Mouse (Mus musculus) urinary bladder, postnatal 4 days (tissue): Measurements from ENCODE around the gene Dctn2.
"Not testable (repeated sequence)": the region's sequence is repeated elsewhere in the genome, so short reads cannot be mapped to it uniquely, and the experiment has no call there.

Experiments used
- DNase-seq, 2 experiments: peaks; one replicate each; pipeline ENCODE4 v3.0.0; 2021 to 2022; ENCODE audit warnings: low spot score in 2 of 2

The Dctn2 gene

DNA sequence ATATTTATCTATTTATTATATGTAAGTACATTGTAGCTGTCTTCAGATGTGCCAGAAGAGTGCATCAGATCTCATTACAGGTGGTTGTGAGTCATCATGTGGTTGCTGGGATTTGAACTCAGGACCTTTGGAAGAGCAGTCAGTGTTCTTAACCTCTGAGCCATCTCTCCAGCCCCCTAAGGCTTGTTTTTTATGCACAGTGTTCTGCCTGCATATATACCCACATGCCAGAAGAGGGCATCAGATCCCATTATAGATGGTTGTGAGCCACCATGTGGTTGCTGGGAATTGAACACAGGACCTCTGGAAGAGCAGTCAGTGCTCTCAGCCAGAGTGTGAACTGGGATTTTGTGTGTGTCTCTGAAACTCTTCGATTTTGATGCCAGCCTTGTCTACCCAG, 48.8 kb downstream of the Dctn2 start:
- not testable (repeated sequence) for DNase-seq

DNA sequence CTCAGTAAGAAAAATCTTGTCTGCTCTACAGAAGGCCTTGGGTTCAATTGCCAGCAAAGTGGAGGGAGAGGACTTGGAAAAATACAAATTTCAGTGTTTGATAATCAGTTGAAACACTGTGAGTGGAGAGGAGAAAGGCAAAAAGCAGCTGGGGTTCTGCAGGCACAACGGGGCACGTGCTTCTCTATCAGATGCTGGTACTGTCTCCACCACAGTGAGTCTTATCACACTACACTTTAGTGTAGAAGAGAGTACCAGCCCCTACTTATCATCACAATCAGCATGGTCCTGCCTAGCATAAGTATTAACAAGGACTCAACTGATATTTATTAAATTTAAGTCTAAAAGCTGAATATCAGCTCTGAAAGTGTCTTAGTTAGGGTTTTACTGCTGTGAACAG, 51.1 kb downstream of the Dctn2 start:
- DNase-seq = no peak

DNA sequence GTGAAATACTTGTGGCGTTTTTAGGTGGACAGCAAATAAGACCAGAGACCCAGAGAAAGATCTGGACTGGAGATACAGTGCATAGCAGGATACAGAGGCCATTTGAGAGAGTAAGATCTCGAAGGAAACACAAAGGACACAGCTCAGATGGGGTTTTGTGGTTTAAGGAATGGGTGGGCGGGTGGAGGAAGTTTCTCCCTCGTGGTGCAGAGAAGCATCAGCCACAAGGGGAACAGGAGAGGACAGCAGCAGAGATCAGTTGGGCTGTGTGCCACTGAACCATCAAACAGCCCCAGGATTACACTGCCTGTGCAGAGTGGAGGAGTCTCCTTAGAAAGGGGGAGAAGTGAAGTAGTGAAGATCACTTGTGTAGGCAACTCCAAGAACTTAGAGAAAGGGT, 51.8 kb downstream of the Dctn2 start:
- no peak for DNase-seq

DNA sequence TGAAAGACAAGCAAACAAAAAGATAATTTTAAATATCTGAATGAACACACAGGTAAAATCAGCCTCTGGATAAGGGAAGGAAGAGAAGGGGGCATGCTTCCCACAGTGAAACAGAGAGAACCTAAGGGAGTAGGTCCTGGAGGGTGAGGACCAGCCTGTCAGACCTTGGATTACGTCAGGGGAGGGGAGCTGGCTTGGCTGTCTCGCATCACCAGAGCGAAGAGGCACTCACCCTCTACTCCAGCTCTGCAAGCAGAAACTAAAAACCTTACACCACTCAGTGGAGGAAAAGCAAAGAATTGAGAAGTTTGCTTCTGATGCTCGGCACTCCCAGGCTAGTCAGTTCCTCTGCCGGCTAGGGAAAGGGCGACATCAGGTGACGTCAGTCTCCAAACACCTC, 53.8 kb downstream of the Dctn2 start:
- DNase-seq = no peak

DNA sequence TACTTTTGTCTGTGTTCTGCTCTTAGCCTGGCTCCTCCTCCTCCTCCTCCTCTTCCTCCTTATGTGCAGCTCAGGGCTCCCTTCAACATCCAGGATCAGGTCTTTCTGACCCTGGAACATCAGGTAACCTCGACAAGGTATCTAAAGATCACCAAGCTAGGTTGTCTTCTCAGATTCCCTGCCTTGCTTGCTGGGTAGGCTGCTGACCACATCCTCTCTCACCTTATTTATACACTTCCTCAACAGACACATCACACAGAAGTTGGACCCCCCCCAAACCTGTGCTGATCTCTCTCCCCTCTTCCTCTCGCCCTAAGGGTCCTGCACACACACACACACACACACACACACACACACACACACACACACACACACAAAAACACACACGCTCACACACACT, 55.5 kb downstream of the Dctn2 start, which contains the start of gene Arhgap9:
Gene Arhgap9, plus strand, starts transcription at position 344 of the 400 bp plus-strand sequence.
- no peak for DNase-seq

DNA sequence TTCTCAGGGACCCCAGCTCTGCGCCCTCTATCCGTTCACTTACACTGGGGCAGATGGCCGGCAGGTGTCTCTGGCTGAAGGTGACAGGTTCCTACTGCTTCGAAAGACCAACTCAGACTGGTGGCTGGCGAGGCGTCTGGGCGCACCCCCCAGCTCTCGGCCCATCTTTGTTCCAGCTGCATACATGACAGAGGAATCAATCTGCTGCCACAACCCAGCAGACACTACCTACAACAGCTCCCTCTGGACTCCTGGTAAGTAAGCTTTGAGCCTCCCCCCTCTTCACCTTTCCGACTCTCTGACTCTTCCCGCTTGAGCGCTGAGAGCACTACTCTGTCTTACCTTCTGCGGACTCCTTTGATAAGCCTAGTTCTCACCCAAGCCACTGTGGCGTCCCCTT, 56.0 kb downstream of the Dctn2 start:
- no peak for DNase-seq

DNA sequence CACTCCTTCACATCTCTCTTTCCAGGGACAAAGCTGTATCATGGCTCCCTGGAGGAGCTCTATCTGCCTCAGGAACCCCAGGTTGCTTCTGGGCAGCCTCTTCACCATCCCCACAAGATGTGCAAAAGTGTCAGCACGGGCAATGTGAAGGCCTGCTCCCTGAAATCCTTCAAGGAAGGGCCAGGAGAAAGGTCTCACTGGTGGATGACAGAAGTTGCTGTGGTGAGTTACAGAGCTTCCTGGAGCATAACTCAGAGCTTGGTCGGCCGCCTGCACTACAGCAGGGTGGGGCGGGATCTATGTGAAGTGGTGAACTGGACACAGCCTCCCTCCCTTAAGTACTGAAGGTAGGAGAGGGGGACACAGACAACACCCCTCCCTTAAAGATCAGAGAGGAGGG, 56.5 kb downstream of the Dctn2 start:
- no peak for DNase-seq

DNA sequence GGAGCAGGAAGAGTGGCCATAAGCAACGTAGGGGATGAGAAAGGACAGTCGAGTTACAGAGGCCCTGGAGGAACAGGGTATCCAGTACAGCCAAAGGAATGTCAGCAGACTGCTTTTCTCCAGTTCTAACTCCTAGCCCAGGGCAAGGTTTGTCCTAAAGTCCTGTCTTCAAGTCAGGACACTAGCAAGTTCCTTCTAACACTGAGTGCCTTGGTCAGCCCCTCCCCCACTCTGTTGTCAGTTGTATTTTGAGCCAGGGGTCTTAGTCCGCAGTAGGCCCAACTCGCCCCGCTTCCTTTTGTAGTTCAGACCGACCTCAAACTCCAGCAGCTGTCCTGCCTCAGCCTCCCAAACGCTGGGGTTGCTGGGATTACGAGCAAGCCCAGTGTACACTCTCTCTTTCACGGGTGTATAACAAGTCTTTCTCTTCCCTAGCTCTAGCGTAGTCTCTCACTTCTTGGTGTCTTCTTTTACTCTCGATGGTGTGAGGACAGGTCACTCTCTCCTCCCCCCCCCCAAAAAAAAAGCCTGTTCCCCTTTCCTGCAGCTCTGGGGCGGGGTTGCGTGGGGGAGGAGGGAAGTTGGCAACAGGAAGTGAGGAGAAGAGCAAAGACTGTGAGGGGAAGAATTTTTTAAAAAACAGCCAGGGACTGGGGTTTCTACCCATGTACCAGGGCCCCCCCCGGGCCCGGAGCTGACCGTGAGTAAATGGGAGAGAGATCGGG, 57.1 kb downstream of the Dctn2 start:
- no peak for DNase-seq

DNA sequence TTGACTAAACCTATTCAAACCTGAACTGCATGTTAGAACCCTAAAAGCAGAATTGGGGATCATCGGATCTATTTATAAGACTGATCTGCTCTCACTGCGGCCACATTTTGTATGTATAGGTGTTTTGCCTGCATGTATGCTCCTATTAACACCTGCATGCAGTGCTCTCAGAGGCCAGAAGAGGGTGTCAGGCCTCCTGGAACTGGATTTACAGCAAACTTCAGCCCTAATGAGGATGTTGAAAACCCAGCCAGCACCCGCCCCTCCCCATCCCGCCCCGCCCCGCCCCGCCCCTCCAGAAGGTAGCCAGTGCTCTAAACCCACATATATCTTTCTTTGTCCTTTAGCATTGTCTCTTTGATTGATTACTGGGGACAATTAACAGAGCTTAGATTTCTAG, 58.3 kb downstream of the Dctn2 start:
- no peak for DNase-seq

DNA sequence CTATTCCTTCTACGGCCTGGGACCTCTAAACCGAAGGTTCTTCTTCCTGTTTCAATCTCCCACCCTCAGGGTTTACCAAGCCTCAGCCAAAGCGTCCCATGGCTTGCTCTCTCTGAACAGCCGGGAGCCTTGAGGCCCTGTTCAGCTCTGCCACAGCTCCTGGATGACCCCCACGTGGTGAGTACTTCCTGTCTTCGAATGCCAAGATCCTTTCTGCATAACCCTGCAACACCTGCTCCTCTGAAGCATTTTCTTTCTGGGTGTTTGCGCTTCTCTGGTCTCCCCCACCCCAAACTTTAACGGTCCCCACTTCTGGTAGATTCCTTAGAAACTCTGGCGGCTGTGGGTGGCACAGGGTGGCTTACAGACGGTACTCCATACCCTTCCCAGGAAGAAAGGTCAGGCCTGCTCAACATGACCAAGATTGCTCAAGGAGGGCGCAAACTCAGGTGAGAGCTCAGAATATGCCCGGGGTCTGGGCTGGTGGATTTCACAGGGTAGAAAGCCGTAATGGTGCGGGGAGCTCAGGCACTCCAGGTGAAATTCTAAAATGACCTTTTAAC, 59.4 kb downstream of the Dctn2 start:
- DNase-seq = no peak

DNA sequence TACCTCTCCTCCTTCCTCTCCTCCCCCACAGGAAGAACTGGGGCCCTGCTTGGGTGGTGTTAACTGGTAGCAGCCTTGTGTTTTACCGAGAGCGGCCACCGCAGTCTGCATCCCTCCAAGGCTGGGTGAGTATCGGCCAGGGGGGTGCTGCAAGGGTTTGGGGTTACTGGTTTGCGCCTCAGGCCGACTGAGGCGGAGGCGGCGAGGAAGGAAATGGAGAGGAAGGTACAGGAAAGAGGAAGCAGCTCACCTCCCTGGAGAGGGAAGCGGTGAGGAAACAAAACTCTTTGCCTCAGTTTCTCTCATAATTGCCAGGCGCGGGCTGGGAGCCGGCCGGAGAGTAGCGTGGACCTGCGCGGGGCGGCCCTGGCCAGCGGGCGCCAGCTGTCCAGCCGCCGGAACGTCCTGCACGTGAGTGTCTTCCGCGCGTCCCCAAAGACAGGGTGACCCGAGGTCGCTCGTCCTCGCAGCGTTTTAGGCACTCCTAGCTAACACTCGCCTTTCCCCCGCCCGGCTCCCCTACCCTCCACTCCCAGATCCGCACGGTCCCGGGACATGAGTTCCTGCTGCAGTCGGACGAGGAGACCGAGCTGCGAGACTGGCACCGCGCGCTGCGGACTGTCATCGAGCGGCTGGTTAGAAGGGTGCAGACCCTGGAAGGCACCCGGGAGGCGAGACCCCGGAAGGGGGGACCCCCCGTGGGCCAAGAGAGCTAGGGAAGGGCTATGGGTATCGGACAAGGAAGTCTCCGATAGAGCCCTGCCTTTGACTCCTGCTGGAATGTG, 60.0 kb downstream of the Dctn2 start:
- no peak for DNase-seq

DNA sequence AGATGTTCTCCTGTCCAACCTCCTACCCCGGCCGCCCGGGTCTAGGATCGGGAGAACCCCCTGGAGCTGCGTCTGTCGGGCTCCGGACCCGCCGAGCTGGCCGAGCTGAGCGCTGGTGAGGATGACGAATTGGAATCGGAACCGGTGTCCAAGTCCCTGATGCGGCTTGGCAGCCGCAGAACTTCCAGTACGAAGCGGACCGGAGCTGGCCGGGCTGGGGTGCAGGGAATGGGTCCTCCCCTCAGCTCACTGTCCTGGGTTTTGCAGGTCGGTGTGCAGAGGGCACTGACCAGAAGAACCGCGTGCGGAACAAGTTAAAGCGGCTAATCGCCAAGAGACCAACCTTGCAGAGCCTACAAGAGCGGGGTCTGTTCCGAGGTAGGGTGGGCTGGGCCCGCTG, 60.7 kb downstream of the Dctn2 start:
- no peak for DNase-seq

DNA sequence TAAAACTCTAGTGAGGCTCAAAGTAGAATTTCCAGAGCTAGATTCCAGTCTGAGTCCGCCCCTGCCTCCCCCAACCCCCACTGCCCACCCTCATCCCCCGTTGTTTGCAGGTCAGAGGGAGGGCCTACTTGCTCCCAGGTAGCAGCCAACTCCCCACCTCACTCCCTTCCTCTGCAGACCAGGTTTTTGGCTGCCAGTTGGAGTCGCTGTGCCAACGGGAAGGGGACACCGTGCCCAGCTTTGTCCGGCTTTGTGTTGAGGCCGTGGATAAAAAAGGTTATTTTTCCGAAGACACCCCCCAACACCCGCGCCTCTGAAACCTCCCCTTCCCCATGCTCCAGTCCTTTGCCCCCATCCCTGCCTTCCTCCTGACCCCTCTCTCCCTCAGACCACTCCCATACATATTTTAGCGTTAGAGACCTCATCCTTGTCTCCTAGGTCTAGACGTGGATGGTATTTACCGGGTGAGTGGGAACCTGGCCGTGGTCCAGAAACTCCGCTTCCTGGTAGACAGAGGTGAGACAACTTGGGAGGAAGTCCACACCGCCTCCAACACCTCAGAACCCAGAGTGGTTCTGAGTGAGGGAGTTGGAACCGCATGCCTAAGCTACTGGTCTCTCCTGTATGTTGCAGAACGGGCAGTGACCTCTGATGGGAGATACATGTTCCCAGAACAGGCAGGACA, 61.4 kb downstream of the Dctn2 start:
- DNase-seq = no peak

DNA sequence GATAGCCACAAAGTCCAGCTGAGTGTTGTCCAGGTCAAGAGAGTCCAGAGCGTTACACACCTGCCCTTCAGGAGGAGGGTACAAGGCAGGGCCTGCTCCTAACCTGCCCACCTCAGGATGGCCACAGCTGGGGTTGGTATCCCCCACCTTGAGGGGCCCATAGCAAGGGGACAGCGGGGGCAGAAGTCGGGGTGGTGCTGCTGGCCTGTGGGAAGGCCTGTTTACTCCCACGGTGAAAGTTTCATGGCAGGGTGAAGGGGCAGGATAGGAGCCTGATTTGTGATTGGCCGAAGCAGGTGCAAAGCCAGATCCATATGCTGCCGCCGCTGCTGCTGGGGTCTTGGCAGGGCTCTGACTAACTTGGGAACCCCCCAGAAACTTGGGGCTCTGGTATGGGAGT, 64.0 kb downstream of the Dctn2 start:
- DNase-seq = no peak
